Mouse (Mus musculus) heart, embryonic 15.5 days (tissue): ENCODE measurements around the gene Arnt2. TPM values are rescaled to one million over a fixed set of nuclear protein-coding genes. Genes with fewer than 3 reads are reported as not detected.

ENCODE experiments used
- ATAC-seq: fragments of 200-750 bp; cut with Nextera tagmentation; replicated peaks from 2 replicates; pipeline ENCODE4 v1.8.0; 2017; ENCODE audit warnings: low read depth, moderate TSS enrichment; ENCODE audit not compliant: insufficient number of reproducible peaks, insufficient read depth, low FRiP score
- H3K27ac ChIP-seq: fragments of 300-500 bp; sonication (generic); 2 replicates; pipeline ENCODE4 v1.5.1; 2015; ENCODE audit warnings: mild to moderate bottlenecking, inconsistent platforms
- H3K27me3 ChIP-seq: fragments of 300-500 bp; sonication (generic); 2 replicates; pipeline ENCODE4 v1.6.1; 2015; ENCODE audit warnings: inconsistent platforms
- H3K36me3 ChIP-seq: fragments of 300-500 bp; sonication (generic); 2 replicates; pipeline ENCODE4 v1.6.1; 2015; ENCODE audit warnings: mild to moderate bottlenecking, inconsistent platforms
- H3K4me1 ChIP-seq: fragments of 300-500 bp; sonication (generic); replicated peaks from 2 replicates; pipeline ENCODE4 v1.6.1; 2015; ENCODE audit warnings: inconsistent platforms
- H3K4me2 ChIP-seq: fragments of 300-500 bp; sonication (generic); 2 replicates; pipeline ENCODE4 v1.6.1; 2015; ENCODE audit warnings: inconsistent platforms, mild to moderate bottlenecking, moderate library complexity
- H3K4me3 ChIP-seq: fragments of 300-500 bp; sonication (generic); 2 replicates; pipeline ENCODE4 v1.5.1; 2015; ENCODE audit warnings: mild to moderate bottlenecking, inconsistent platforms
- H3K9ac ChIP-seq: fragments of 300-500 bp; sonication (generic); 2 replicates; pipeline ENCODE4 v1.6.1; 2015; ENCODE audit warnings: mild to moderate bottlenecking, inconsistent platforms
- H3K9me3 ChIP-seq: fragments of 300-500 bp; sonication (generic); replicated peaks from 2 replicates; pipeline ENCODE4 v1.6.1; 2016; ENCODE audit warnings: inconsistent platforms
- WGBS: fragments of 180-500 bp; shearing (Covaris S2); methylation state at CpG from one replicate; pipeline ENCODE4 v1.1.7; 2015; ENCODE audit warnings: mixed read lengths; 5-methylcytosine and 5-hydroxymethylcytosine counted together
- polyA plus RNA-seq: library from polyadenylated mRNA; unstranded; fragments of >200 nt; fragmentation: Nextera tagmentation; extraction: Ambion mirVana; gene quantifications from 2 replicates; pipeline ENCODE4 v1.2.1, GENCODE M21; 2015

Gene Arnt2
- polyA plus RNA-seq, 1 experiment from 2014 or later = 1.5 TPM

GRCm38 (mm10) chr7:84396581-84396980, 13.4 kb downstream of the Arnt2 start:
- H3K4me3 ChIP-seq = no peak overlapping the region
- no peak overlapping the region for H3K4me2 ChIP-seq
- no peak overlapping the region for H3K9ac ChIP-seq
- no peaks in the 10 kb centered on the region for H3K36me3 ChIP-seq
- WGBS = 93% methylated on average over 3 of the region's 3 CpGs
- H3K27me3 ChIP-seq = no peaks in the 10 kb centered on the region
- H3K9me3 ChIP-seq = no peaks in the 10 kb centered on the region
- no peaks in the 10 kb centered on the region for H3K4me1 ChIP-seq
- H3K27ac ChIP-seq = no peak overlapping the region
- ATAC-seq = no peak

- WGBS = 50% methylated on average over 3 of the region's 3 CpGs
- H3K27me3 ChIP-seq = no peaks in the 10 kb centered on the region
- no peak overlapping the region for H3K4me2 ChIP-seq
- H3K4me3 ChIP-seq = no peak overlapping the region
- no peaks in the 10 kb centered on the region for H3K4me1 ChIP-seq
- H3K9me3 ChIP-seq = no peaks in the 10 kb centered on the region
- H3K27ac ChIP-seq = no peak overlapping the region
- H3K9ac ChIP-seq = no peak overlapping the region
- no peaks in the 10 kb centered on the region for H3K36me3 ChIP-seq
- ATAC-seq = no peak
Measured at GRCm38 (mm10) chr7:84387826-84388225, 22.1 kb downstream of the Arnt2 start.

- WGBS = 50% methylated on average over 1 of the region's 1 CpGs
- Histone ChIP-seq H3K27me3 (no peaks in the 10 kb centered on the region), H3K4me2 (no peak overlapping the region), H3K9ac (no peak overlapping the region), H3K9me3 (no peaks in the 10 kb centered on the region), H3K36me3 (no peaks in the 10 kb centered on the region), H3K27ac (no peak overlapping the region), H3K4me3 (no peak overlapping the region), H3K4me1 (no peaks in the 10 kb centered on the region)
- ATAC-seq = no peak
Measured at GRCm38 (mm10) chr7:84386472-84386871, 23.5 kb downstream of the Arnt2 start.

- no peak for ATAC-seq
- WGBS = 84% methylated on average over 4 of the region's 4 CpGs
- H3K9ac ChIP-seq = no peak overlapping the region
- H3K4me1 ChIP-seq = no peaks in the 10 kb centered on the region
- no peaks in the 10 kb centered on the region for H3K36me3 ChIP-seq
- H3K27me3 ChIP-seq = no peaks in the 10 kb centered on the region
- no peak overlapping the region for H3K27ac ChIP-seq
- no peak overlapping the region for H3K4me2 ChIP-seq
- H3K4me3 ChIP-seq = no peak overlapping the region
- H3K9me3 ChIP-seq = no peaks in the 10 kb centered on the region
Measured at GRCm38 (mm10) chr7:84384778-84385177, 25.2 kb downstream of the Arnt2 start.

- 91% methylated on average over 7 of the region's 7 CpGs for WGBS
- Histone ChIP-seq H3K36me3 (no peaks in the 10 kb centered on the region), H3K4me3 (no peak overlapping the region), H3K4me1 (no peaks in the 10 kb centered on the region), H3K4me2 (no peak overlapping the region), H3K27me3 (no peaks in the 10 kb centered on the region), H3K9me3 (no peaks in the 10 kb centered on the region), H3K9ac (no peak overlapping the region), H3K27ac (no peak overlapping the region)
- ATAC-seq = no peak
Measured at GRCm38 (mm10) chr7:84384086-84384485, 25.9 kb downstream of the Arnt2 start.

GRCm38 (mm10) chr7:84382346-84382745, 27.6 kb downstream of the Arnt2 start:
- no peak overlapping the region for H3K4me2 ChIP-seq
- no peaks in the 10 kb centered on the region for H3K4me1 ChIP-seq
- no peak overlapping the region for H3K4me3 ChIP-seq
- ATAC-seq = no peak
- H3K27me3 ChIP-seq = no peaks in the 10 kb centered on the region
- no peaks in the 10 kb centered on the region for H3K9me3 ChIP-seq
- no peaks in the 10 kb centered on the region for H3K36me3 ChIP-seq
- 83% methylated on average over 3 of the region's 3 CpGs for WGBS
- H3K9ac ChIP-seq = no peak overlapping the region
- no peak overlapping the region for H3K27ac ChIP-seq

- Histone ChIP-seq H3K9me3 (no peaks in the 10 kb centered on the region), H3K27ac (no peak overlapping the region), H3K27me3 (no peaks in the 10 kb centered on the region), H3K4me2 (no peak overlapping the region), H3K4me1 (no peaks in the 10 kb centered on the region), H3K4me3 (no peak overlapping the region), H3K9ac (no peak overlapping the region), H3K36me3 (no peaks in the 10 kb centered on the region)
- no peak for ATAC-seq
Measured at GRCm38 (mm10) chr7:84380810-84381209, 29.2 kb downstream of the Arnt2 start.

- H3K4me3 ChIP-seq = no peak overlapping the region
- H3K4me2 ChIP-seq = no peak overlapping the region
- no peaks in the 10 kb centered on the region for H3K9me3 ChIP-seq
- no peak overlapping the region for H3K27ac ChIP-seq
- 44% methylated on average over 5 of the region's 5 CpGs for WGBS
- H3K27me3 ChIP-seq = no peaks in the 10 kb centered on the region
- no peaks in the 10 kb centered on the region for H3K36me3 ChIP-seq
- ATAC-seq = no peak
- H3K4me1 ChIP-seq = no peaks in the 10 kb centered on the region
- no peak overlapping the region for H3K9ac ChIP-seq
Measured at GRCm38 (mm10) chr7:84377330-84377729, 32.6 kb downstream of the Arnt2 start.

- H3K4me2 ChIP-seq = no peak overlapping the region
- no peak for ATAC-seq
- H3K4me1 ChIP-seq = no peaks in the 10 kb centered on the region
- H3K27ac ChIP-seq = no peak overlapping the region
- no peaks in the 10 kb centered on the region for H3K27me3 ChIP-seq
- no peaks in the 10 kb centered on the region for H3K9me3 ChIP-seq
- H3K36me3 ChIP-seq = no peaks in the 10 kb centered on the region
- 82% methylated on average over 4 of the region's 4 CpGs for WGBS
- no peak overlapping the region for H3K4me3 ChIP-seq
- H3K9ac ChIP-seq = no peak overlapping the region
Measured at GRCm38 (mm10) chr7:84373691-84374090, 36.3 kb downstream of the Arnt2 start.

- no peaks in the 10 kb centered on the region for H3K36me3 ChIP-seq
- no peak overlapping the region for H3K27ac ChIP-seq
- H3K27me3 ChIP-seq = no peaks in the 10 kb centered on the region
- ATAC-seq = no peak
- no peak overlapping the region for H3K4me3 ChIP-seq
- no peak overlapping the region for H3K4me2 ChIP-seq
- H3K9ac ChIP-seq = no peak overlapping the region
- H3K9me3 ChIP-seq = no peaks in the 10 kb centered on the region
- H3K4me1 ChIP-seq = no peaks in the 10 kb centered on the region
- WGBS = 79% methylated on average over 1 of the region's 1 CpGs
Measured at GRCm38 (mm10) chr7:84372871-84373270, 37.1 kb downstream of the Arnt2 start.

- H3K4me1 ChIP-seq = peaks cover under 1% of the 10 kb centered on the region; the same call in 1 of the 2 replicates
- no peak overlapping the region for H3K4me3 ChIP-seq
- H3K27me3 ChIP-seq = no peaks in the 10 kb centered on the region
- WGBS = 75% methylated on average over 7 of the region's 7 CpGs
- no peak overlapping the region for H3K4me2 ChIP-seq
- no peak for ATAC-seq
- H3K9me3 ChIP-seq = no peaks in the 10 kb centered on the region
- H3K36me3 ChIP-seq = no peaks in the 10 kb centered on the region
- H3K9ac ChIP-seq = no peak overlapping the region
- no peak overlapping the region for H3K27ac ChIP-seq
Measured at GRCm38 (mm10) chr7:84372280-84372679, 37.7 kb downstream of the Arnt2 start.

GRCm38 (mm10) chr7:84370911-84371592, 38.9 kb downstream of the Arnt2 start:
- 74% methylated on average over 6 of the region's 6 CpGs for WGBS
- no peaks in the 10 kb centered on the region for H3K36me3 ChIP-seq
- no peak overlapping the region for H3K4me2 ChIP-seq
- no peaks in the 10 kb centered on the region for H3K9me3 ChIP-seq
- no peak overlapping the region for H3K4me3 ChIP-seq
- H3K4me1 ChIP-seq = peaks cover 5% of the 10 kb centered on the region
- H3K27ac ChIP-seq = no peak overlapping the region
- no peak overlapping the region for H3K9ac ChIP-seq
- no peak for ATAC-seq
- H3K27me3 ChIP-seq = no peaks in the 10 kb centered on the region
